Mouse (Mus musculus) erythroblast, embryonic 14.5 days (primary cell): Measurements from ENCODE around the gene Gpr25.

Experiments used
- GATA1 ChIP-seq: IDR thresholded peaks from 2 replicates; pipeline ENCODE4 v1.6.1; 2012; ENCODE audit warnings: low read length, inconsistent platforms, mixed read lengths
- TAL1 ChIP-seq: IDR thresholded peaks from 3 replicates; pipeline ENCODE4 v1.6.1; 2012; ENCODE audit warnings: low read length, inconsistent platforms, mixed read lengths

- TF ChIP-seq TAL1 (no peak), GATA1 (no peak)
Measured at GRCm38 (mm10) chr1:136226626-136227025, 34.0 kb downstream of the Gpr25 start.
